Mouse (Mus musculus) cerebellum, postnatal 14 days (tissue): ENCODE data around the gene Pnp2.
"Not testable (repeated sequence)": the region's sequence is repeated elsewhere in the genome, so short reads cannot be mapped to it uniquely, and the experiment has no call there.

Experiments used
- DNase-seq, 2 experiments: peaks; one replicate each; pipeline ENCODE4 v3.0.0; 2021; ENCODE audit warnings: mixed read lengths in 2 of 2

Pnp2 gene

GRCm38 (mm10) chr14:50955942-50956508 is at the start of gene Pnp2:
Gene Pnp2 (plus strand): TSS chr14:50955992.
- peak; percentile 69 to 76 for DNase-seq

GRCm38 (mm10) chr14:50908126-50908525 is 47.7 kb upstream of the Pnp2 start:
- DNase-seq = no peak

GRCm38 (mm10) chr14:50911356-50911755 is 44.4 kb upstream of the Pnp2 start:
- no peak for DNase-seq

- not testable (repeated sequence) for DNase-seq
These were observed 32.4 kb upstream of the Pnp2 start for GRCm38 (mm10) chr14:50923437-50923836.

GRCm38 (mm10) chr14:50924281-50925064 is 31.3 kb upstream of the Pnp2 start, which contains the start of the genes Osgep and Apex1:
Gene Osgep (minus strand): TSS chr14:50924893.
Gene Apex1 (plus strand): TSS chr14:50924968.
- DNase-seq = peak; percentile 98

- DNase-seq = peak in 1 of 2 experiments; percentile 33
These were observed 30.5 kb upstream of the Pnp2 start for GRCm38 (mm10) chr14:50925111-50925920.

GRCm38 (mm10) chr14:50927366-50927765 is 28.4 kb upstream of the Pnp2 start:
- DNase-seq = no peak

GRCm38 (mm10) chr14:50929951-50930350 is 25.8 kb upstream of the Pnp2 start:
- DNase-seq = no peak

GRCm38 (mm10) chr14:50930377-50930753 is 25.4 kb upstream of the Pnp2 start:
- DNase-seq = peak in 1 of 2 experiments; percentile 83

- peak; percentile 99 for DNase-seq
These were observed 24.9 kb upstream of the Pnp2 start, which contains the start of the genes Pip4p1 and Pnp for GRCm38 (mm10) chr14:50930754-50931492. Gene Pip4p1 (minus strand): TSS chr14:50930856. Gene Pnp (plus strand): TSS chr14:50931082.

- no peak for DNase-seq
These were observed 24.2 kb upstream of the Pnp2 start for GRCm38 (mm10) chr14:50931493-50932020.

GRCm38 (mm10) chr14:50936649-50937048 is 19.1 kb upstream of the Pnp2 start:
- DNase-seq = no peak

- no peak for DNase-seq
These were observed 17.5 kb upstream of the Pnp2 start for GRCm38 (mm10) chr14:50938119-50938908.

GRCm38 (mm10) chr14:50938940-50939339 is 16.9 kb upstream of the Pnp2 start:
- DNase-seq = no peak

- peak; percentile 93 for DNase-seq
These were observed 11.7 kb upstream of the Pnp2 start, which contains the start of gene Gm49342 for GRCm38 (mm10) chr14:50943932-50944667. Gene Gm49342 (plus strand): TSS chr14:50944517.

- not testable (repeated sequence) for DNase-seq
These were observed 11.1 kb upstream of the Pnp2 start for GRCm38 (mm10) chr14:50944668-50945033.

- peak in 1 of 2 experiments; percentile 6 for DNase-seq
These were observed 10.7 kb upstream of the Pnp2 start for GRCm38 (mm10) chr14:50945081-50945480.

- not testable (repeated sequence) for DNase-seq
These were observed 10.3 kb upstream of the Pnp2 start for GRCm38 (mm10) chr14:50945526-50945925.

- DNase-seq = no peak
These were observed 305 bp upstream of the Pnp2 start for GRCm38 (mm10) chr14:50955487-50955886.

GRCm38 (mm10) chr14:50956724-50957123 is 932 bp downstream of the Pnp2 start:
- DNase-seq = not testable (repeated sequence)
